Mouse (Mus musculus) liver, adult 2 months (tissue): Measurements from ENCODE around the gene Nfyb. TPM values are rescaled to one million over a fixed set of nuclear protein-coding genes. Genes with fewer than 3 reads are reported as not detected.
A peak's percentile ranks its signal among the peaks of the same experiment; 100 is the strongest.

Experiments used
- DNase-seq: peaks from one replicate; pipeline ENCODE4 v3.0.0-alpha.2; 2011; ENCODE audit warnings: low read depth, low spot score; ENCODE audit errors: extremely low read depth
- H3K27ac ChIP-seq: fragments of 200-500 bp; replicated peaks from 2 replicates; pipeline ENCODE4 v1.5.1; 2012; ENCODE audit warnings: low read depth, mild to moderate bottlenecking, control low read depth, inconsistent platforms, low read length; ENCODE audit not compliant: insufficient read depth
- H3K27me3 ChIP-seq: fragments of 200-500 bp; 2 replicates; pipeline ENCODE4 v1.6.1; 2012; ENCODE audit warnings: mild to moderate bottlenecking, moderate library complexity, low read length, inconsistent platforms; ENCODE audit not compliant: control insufficient read depth, insufficient read depth
- H3K36me3 ChIP-seq: fragments of 200-500 bp; 2 replicates; pipeline ENCODE4 v1.6.1; 2012; ENCODE audit warnings: low read length, inconsistent platforms; ENCODE audit not compliant: control insufficient read depth, insufficient read depth
- H3K4me1 ChIP-seq: fragments of 200-500 bp; 2 replicates; pipeline ENCODE4 v1.6.1; 2011; ENCODE audit warnings: low read length; ENCODE audit not compliant: control insufficient read depth, insufficient read depth
- H3K4me3 ChIP-seq: fragments of 200-500 bp; 2 replicates; pipeline ENCODE4 v1.5.1; 2011; ENCODE audit warnings: low read depth, mild to moderate bottlenecking, control low read depth, low read length, moderate library complexity; ENCODE audit not compliant: insufficient read depth
- H3K79me2 ChIP-seq: fragments of 200-500 bp; 2 replicates; pipeline ENCODE4 v1.6.1; 2012; ENCODE audit warnings: inconsistent platforms, mild to moderate bottlenecking, low read length, moderate library complexity; ENCODE audit not compliant: control insufficient read depth, insufficient read depth
- H3K9ac ChIP-seq: fragments of 200-500 bp; 2 replicates; pipeline ENCODE4 v1.6.1; 2012; ENCODE audit warnings: low read depth, mild to moderate bottlenecking, control low read depth, inconsistent platforms, low read length
- CTCF ChIP-seq: fragments of 200-500 bp; IDR thresholded peaks from 2 replicates; pipeline ENCODE4 v1.5.1; 2011; ENCODE audit warnings: low read depth, low read length, control low read depth
- POLR2A ChIP-seq: fragments of 200-500 bp; IDR thresholded peaks from 2 replicates; pipeline ENCODE4 v1.6.1; 2011; ENCODE audit warnings: low read length, control low read depth; ENCODE audit not compliant: insufficient read depth; ENCODE audit errors: extremely low read depth
- WGBS: fragments of 180-500 bp; shearing (Covaris S2); methylation state at CpG from one replicate; pipeline ENCODE4 v1.1.7; 2018; 5-methylcytosine and 5-hydroxymethylcytosine counted together
- polyA plus RNA-seq: library from polyadenylated mRNA; depleted of rRNA; stranded (reverse); fragments of >200 nt; gene quantifications from 2 replicates; pipeline ENCODE4 v1.2.3, GENCODE M21; 2012
- total RNA-seq: library from RNA; depleted of rRNA; stranded (reverse); fragments of >200 nt; gene quantifications from 2 replicates; pipeline ENCODE4 v1.2.3, GENCODE M21; 2014

Gene Nfyb
- total and polyA plus RNA-seq, 2 experiments = 29.0 to 30.8 TPM

GRCm38 (mm10) chr10:82789181-82789580 is 25.2 kb upstream of the Nfyb start:
- no peak for DNase-seq
- H3K79me2 ChIP-seq = no peaks in the 10 kb centered on the region
- H3K27me3 ChIP-seq = no peaks in the 10 kb centered on the region
- no peaks in the 10 kb centered on the region for H3K36me3 ChIP-seq
- H3K4me1 ChIP-seq = peaks cover 13% of the 10 kb centered on the region
- no peak for TF ChIP-seq POLR2A
- no peak for TF ChIP-seq CTCF
- H3K27ac ChIP-seq = peak overlapping the region; percentile 73
- H3K9ac ChIP-seq = no peak overlapping the region
- no peak overlapping the region for H3K4me3 ChIP-seq

- no peaks in the 10 kb centered on the region for H3K79me2 ChIP-seq
- TF ChIP-seq POLR2A (no peak), CTCF (peak; percentile 74)
- no peaks in the 10 kb centered on the region for H3K36me3 ChIP-seq
- peaks cover 19% of the 10 kb centered on the region for H3K4me1 ChIP-seq
- no peak overlapping the region for H3K27ac ChIP-seq
- no peak overlapping the region for H3K4me3 ChIP-seq
- H3K9ac ChIP-seq = no peak overlapping the region
- peak; percentile 93 for DNase-seq
- WGBS = 27% methylated on average over 2 of the region's 2 CpGs
- no peaks in the 10 kb centered on the region for H3K27me3 ChIP-seq
Measured at GRCm38 (mm10) chr10:82782472-82782871, 18.5 kb upstream of the Nfyb start.

- TF ChIP-seq POLR2A (no peak), CTCF (no peak)
- Histone ChIP-seq H3K27me3 (no peaks in the 10 kb centered on the region), H3K79me2 (no peaks in the 10 kb centered on the region), H3K27ac (no peak overlapping the region), H3K9ac (no peak overlapping the region), H3K4me3 (no peak overlapping the region), H3K36me3 (no peaks in the 10 kb centered on the region), H3K4me1 (peaks cover 16% of the 10 kb centered on the region)
- no peak for DNase-seq
Measured at GRCm38 (mm10) chr10:82780816-82781215, 16.9 kb upstream of the Nfyb start.

- H3K9ac ChIP-seq = no peak overlapping the region
- H3K4me3 ChIP-seq = no peak overlapping the region
- no peaks in the 10 kb centered on the region for H3K27me3 ChIP-seq
- 95% methylated on average over 3 of the region's 3 CpGs for WGBS
- no peaks in the 10 kb centered on the region for H3K79me2 ChIP-seq
- TF ChIP-seq CTCF (no peak), POLR2A (no peak)
- peaks cover 16% of the 10 kb centered on the region for H3K4me1 ChIP-seq
- H3K27ac ChIP-seq = no peak overlapping the region
- no peaks in the 10 kb centered on the region for H3K36me3 ChIP-seq
- DNase-seq = no peak
Measured at GRCm38 (mm10) chr10:82780322-82780721, 16.4 kb upstream of the Nfyb start.

- no peak overlapping the region for H3K9ac ChIP-seq
- no peak overlapping the region for H3K4me3 ChIP-seq
- no peak overlapping the region for H3K27ac ChIP-seq
- TF ChIP-seq CTCF (no peak), POLR2A (no peak)
- no peak for DNase-seq
- H3K4me1 ChIP-seq = peaks cover 14% of the 10 kb centered on the region
- 96% methylated on average over 14 of the region's 14 CpGs for WGBS
- H3K36me3 ChIP-seq = no peaks in the 10 kb centered on the region
- H3K79me2 ChIP-seq = no peaks in the 10 kb centered on the region
- H3K27me3 ChIP-seq = no peaks in the 10 kb centered on the region
Measured at GRCm38 (mm10) chr10:82779831-82780230, 15.9 kb upstream of the Nfyb start.

- TF ChIP-seq CTCF = no peak
- TF ChIP-seq POLR2A = no peak
- Histone ChIP-seq H3K79me2 (no peaks in the 10 kb centered on the region), H3K4me1 (peaks cover 14% of the 10 kb centered on the region), H3K27me3 (no peaks in the 10 kb centered on the region), H3K36me3 (no peaks in the 10 kb centered on the region), H3K27ac (peak overlapping the region; percentile 60), H3K4me3 (no peak overlapping the region), H3K9ac (no peak overlapping the region)
- WGBS = 54% methylated on average over 8 of the region's 8 CpGs
- DNase-seq = no peak
Measured at GRCm38 (mm10) chr10:82778791-82779549, 15.0 kb upstream of the Nfyb start.
